Mouse (Mus musculus) forebrain, embryonic 12.5 days (tissue): ENCODE data around the gene Megf11. TPM values are rescaled to one million over a fixed set of nuclear protein-coding genes. Genes with fewer than 3 reads are reported as not detected.

Experiments used
- ATAC-seq: fragments of 200-750 bp; cut with Nextera tagmentation; 2 replicates; pipeline ENCODE4 v1.8.0; 2017; ENCODE audit warnings: moderate TSS enrichment; ENCODE audit not compliant: low FRiP score
- H3K27ac ChIP-seq: fragments of 300-500 bp; sonication (generic); 2 replicates; pipeline ENCODE4 v1.5.1; 2016; ENCODE audit warnings: mild to moderate bottlenecking
- H3K27me3 ChIP-seq: fragments of 300-500 bp; sonication (generic); 2 replicates; pipeline ENCODE4 v1.6.1; 2016; ENCODE audit warnings: mild to moderate bottlenecking
- H3K36me3 ChIP-seq: fragments of 300-500 bp; sonication (generic); replicated peaks from 2 replicates; pipeline ENCODE4 v1.6.1; 2016; ENCODE audit warnings: mild to moderate bottlenecking
- H3K4me1 ChIP-seq: fragments of 300-500 bp; sonication (generic); 2 replicates; pipeline ENCODE4 v1.6.1; 2016
- H3K4me2 ChIP-seq: fragments of 300-500 bp; sonication (generic); 2 replicates; pipeline ENCODE4 v1.6.1; 2016; ENCODE audit warnings: mild to moderate bottlenecking, moderate library complexity
- H3K4me3 ChIP-seq: fragments of 300-500 bp; sonication (generic); replicated peaks from 2 replicates; pipeline ENCODE4 v1.5.1; 2016; ENCODE audit warnings: mild to moderate bottlenecking
- H3K9ac ChIP-seq: fragments of 300-500 bp; sonication (generic); 2 replicates; pipeline ENCODE4 v1.6.1; 2016; ENCODE audit warnings: mild to moderate bottlenecking
- H3K9me3 ChIP-seq: fragments of 300-500 bp; sonication (generic); 2 replicates; pipeline ENCODE4 v1.6.1; 2016
- WGBS: fragments of 180-500 bp; shearing (Covaris S2); methylation state at CpG from one replicate; pipeline ENCODE4 v1.1.7; 2016; 5-methylcytosine and 5-hydroxymethylcytosine counted together
- polyA plus RNA-seq: library from polyadenylated mRNA; unstranded; fragments of >200 nt; fragmentation: Nextera tagmentation; extraction: Ambion mirVana; gene quantifications from 2 replicates; pipeline ENCODE4 v1.2.1, GENCODE M21; 2016

The Megf11 gene
- polyA plus RNA-seq, 1 experiment from 2014 or later = 3.8 TPM

DNA sequence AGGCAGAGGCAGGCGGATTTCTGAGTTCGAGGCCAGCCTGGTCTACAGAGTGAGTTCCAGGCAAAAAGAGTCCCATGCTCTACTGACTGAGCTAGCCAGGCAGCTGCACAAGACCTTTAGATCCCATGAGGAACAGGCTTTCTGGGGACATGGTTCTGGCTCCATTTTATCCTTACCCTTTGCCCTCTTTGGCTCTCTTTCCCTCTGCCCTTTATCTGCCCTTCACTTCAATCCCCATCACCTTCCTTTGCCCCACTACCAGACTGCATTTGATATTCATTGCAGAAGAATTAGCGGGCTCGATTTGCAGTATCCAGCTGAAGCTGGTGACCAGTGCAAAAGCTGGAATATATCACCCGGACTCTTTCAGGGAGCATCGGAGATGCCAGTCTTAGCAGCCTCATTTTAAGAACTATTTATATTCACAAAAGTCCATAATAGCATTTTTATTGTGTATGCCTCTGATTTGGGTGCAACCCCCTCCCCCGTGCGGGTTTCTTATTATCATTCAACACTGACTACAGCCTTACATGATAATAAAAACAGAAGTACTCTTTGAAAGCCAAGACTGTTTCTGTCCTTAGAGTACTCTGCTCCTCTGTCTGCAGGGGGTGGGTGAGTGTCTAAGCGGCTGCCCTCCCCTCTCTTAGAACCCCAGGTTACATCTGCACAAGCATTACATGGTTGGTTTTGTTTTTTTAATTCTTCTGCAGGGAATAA lies 24.0 kb upstream of the Megf11 start:
- Histone ChIP-seq H3K27me3 (no peaks in the 10 kb centered on the region), H3K4me1 (peaks cover 9% of the 10 kb centered on the region), H3K9ac (no peak overlapping the region), H3K36me3 (no peaks in the 10 kb centered on the region), H3K9me3 (no peaks in the 10 kb centered on the region), H3K4me2 (no peak overlapping the region), H3K27ac (no peak overlapping the region), H3K4me3 (no peak overlapping the region)
- no peak for ATAC-seq
- WGBS = 86% methylated on average over 9 of the region's 9 CpGs

DNA sequence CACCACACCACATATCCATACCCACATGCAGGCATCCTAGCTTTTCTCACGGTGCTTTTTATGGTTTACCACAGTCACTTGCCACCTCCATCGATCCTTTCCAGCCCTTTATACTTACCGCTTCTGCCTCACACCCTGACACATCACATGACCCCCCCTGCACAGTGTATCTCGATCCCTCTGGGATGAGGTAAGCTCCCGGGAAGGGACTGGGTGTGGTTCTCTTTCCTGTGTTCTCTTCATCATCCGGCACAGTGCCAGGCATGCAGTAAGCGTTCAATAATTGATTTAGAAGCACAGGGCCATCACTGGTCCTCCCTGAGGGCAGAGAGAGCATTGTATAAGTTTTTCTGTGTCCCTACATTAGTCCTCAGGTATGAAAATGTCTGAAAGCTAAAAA lies 15.6 kb upstream of the Megf11 start:
- H3K4me3 ChIP-seq = no peak overlapping the region
- H3K4me1 ChIP-seq = peaks cover 15% of the 10 kb centered on the region
- no peak overlapping the region for H3K4me2 ChIP-seq
- no peak for ATAC-seq
- H3K9me3 ChIP-seq = no peaks in the 10 kb centered on the region
- WGBS = 80% methylated on average over 7 of the region's 7 CpGs
- peaks cover 12% of the 10 kb centered on the region; the same call in 1 of the 2 replicates for H3K27me3 ChIP-seq
- H3K36me3 ChIP-seq = no peaks in the 10 kb centered on the region
- H3K9ac ChIP-seq = no peak overlapping the region
- H3K27ac ChIP-seq = no peak overlapping the region

DNA sequence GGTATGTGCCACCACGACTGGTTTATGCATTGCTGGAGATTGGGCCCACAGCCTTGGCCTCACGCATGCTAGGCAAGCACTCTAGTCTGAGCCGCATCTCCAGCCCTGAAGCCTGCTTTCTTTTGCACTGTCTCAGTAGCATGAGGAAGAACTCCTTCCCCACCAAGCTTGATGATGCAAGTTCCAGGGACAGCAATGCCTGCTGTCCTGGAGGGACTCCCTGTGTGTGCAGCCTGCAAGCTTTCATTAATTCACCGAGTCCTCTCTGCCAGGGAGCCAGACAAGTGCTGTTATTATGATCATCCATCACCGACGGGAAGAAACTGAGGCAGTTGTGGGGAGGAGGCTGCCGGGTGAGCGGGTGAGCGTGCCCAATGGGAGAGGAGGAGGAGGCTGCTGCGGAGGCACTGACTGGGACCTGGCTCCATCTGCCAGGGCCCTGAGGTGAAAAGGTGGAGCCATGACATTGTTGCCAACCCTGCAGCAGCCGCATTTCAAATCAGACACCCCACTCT lies 14.1 kb upstream of the Megf11 start:
- Histone ChIP-seq H3K36me3 (no peaks in the 10 kb centered on the region), H3K4me2 (no peak overlapping the region), H3K27me3 (peaks cover 12% of the 10 kb centered on the region; the same call in 1 of the 2 replicates), H3K4me3 (no peak overlapping the region), H3K9ac (no peak overlapping the region), H3K27ac (no peak overlapping the region), H3K9me3 (no peaks in the 10 kb centered on the region), H3K4me1 (peaks cover 7% of the 10 kb centered on the region)
- WGBS = 54% methylated on average over 11 of the region's 11 CpGs
- no peak for ATAC-seq

DNA sequence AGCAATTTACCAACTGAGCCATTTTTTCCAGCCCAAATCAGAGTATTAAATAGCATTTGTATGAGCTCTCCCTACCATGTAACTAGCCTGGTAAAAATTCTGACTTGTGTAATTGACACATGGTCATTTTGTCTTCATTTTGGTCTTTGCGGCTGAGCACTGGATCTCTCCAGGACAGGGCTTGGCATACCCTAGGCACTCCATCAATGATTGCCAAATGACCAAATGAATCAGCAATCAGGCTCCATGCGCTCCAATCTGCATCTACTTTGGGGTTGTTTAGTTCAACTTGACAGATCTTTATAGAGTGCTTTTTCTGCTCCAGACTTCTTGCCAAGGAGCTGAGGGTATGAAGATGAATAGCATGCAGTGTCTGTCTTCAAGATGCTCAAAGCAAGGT lies 9.0 kb upstream of the Megf11 start:
- H3K4me2 ChIP-seq = no peak overlapping the region
- H3K4me1 ChIP-seq = peaks cover 3% of the 10 kb centered on the region
- no peaks in the 10 kb centered on the region for H3K9me3 ChIP-seq
- no peak overlapping the region for H3K4me3 ChIP-seq
- H3K9ac ChIP-seq = no peak overlapping the region
- peaks cover 9% of the 10 kb centered on the region for H3K27me3 ChIP-seq
- no peaks in the 10 kb centered on the region for H3K36me3 ChIP-seq
- H3K27ac ChIP-seq = no peak overlapping the region
- 93% methylated on average over 2 of the region's 2 CpGs for WGBS
- no peak for ATAC-seq

GRCm38 (mm10) chr9:64383021-64383788 lies 2.2 kb upstream of the Megf11 start:
- Histone ChIP-seq H3K9ac (no peak overlapping the region), H3K36me3 (no peaks in the 10 kb centered on the region), H3K27ac (no peak overlapping the region), H3K4me3 (no peak overlapping the region), H3K4me2 (no peak overlapping the region), H3K27me3 (peaks cover 60% of the 10 kb centered on the region), H3K4me1 (peaks cover 22% of the 10 kb centered on the region), H3K9me3 (no peaks in the 10 kb centered on the region)
- WGBS = 64% methylated on average over 10 of the region's 10 CpGs
- ATAC-seq = no peak

- Histone ChIP-seq H3K36me3 (no peaks in the 10 kb centered on the region), H3K4me2 (peak overlapping the region; percentile 99), H3K4me1 (peaks cover 22% of the 10 kb centered on the region), H3K9ac (peak overlapping the region; percentile 68), H3K4me3 (peak overlapping the region; percentile 61), H3K9me3 (no peaks in the 10 kb centered on the region), H3K27me3 (peaks cover 74% of the 10 kb centered on the region), H3K27ac (no peak overlapping the region)
- under 1% methylated on average over 45 of the region's 45 CpGs for WGBS
- ATAC-seq = no peak
Observed at GRCm38 (mm10) chr9:64386466-64387211, 1.2 kb downstream of the Megf11 start.

- Histone ChIP-seq H3K4me3 (no peak overlapping the region), H3K9ac (no peak overlapping the region), H3K9me3 (no peaks in the 10 kb centered on the region), H3K27me3 (peaks cover 54% of the 10 kb centered on the region), H3K4me1 (peaks cover 22% of the 10 kb centered on the region), H3K4me2 (no peak overlapping the region), H3K36me3 (no peaks in the 10 kb centered on the region), H3K27ac (no peak overlapping the region)
- ATAC-seq = no peak
- 69% methylated on average over 7 of the region's 7 CpGs for WGBS
Observed at GRCm38 (mm10) chr9:64389576-64390292, 4.3 kb downstream of the Megf11 start.

DNA sequence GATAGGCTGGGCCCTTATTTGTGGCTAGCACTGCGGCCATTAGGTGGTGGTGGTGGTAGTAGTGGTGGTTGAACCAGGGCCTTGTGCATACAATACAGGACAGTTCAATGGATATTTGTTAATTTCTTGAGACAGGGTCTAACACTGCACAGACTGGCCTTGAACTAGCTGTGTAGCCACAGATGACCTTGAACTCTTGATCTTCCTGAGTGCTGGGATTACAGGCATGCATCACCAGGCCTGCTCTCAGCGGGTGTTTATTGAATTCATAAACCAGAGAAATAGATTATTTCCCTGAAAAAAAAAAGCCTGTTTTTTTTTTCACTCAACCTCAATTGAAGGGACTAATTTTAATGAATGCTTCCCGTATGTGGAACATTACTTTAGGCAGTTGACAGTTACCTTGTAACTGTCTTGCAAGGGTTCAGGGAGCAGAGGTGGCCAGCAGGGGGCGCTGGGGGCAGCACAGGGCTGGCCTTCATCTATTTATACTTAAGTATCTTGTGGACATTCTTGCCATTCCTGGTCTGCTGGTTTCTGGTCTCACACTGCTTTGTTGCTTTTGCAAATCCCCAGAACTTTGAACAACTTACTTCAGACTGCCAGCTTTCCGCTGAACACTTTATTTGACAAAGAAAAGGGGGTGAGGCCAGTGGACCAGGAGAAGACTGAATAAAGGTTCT lies 8.6 kb downstream of the Megf11 start:
- Histone ChIP-seq H3K27me3 (peaks cover 19% of the 10 kb centered on the region), H3K4me1 (no peaks in the 10 kb centered on the region; the same call in 1 of the 2 replicates), H3K36me3 (no peaks in the 10 kb centered on the region), H3K4me3 (no peak overlapping the region), H3K4me2 (no peak overlapping the region), H3K27ac (no peak overlapping the region), H3K9ac (no peak overlapping the region), H3K9me3 (no peaks in the 10 kb centered on the region)
- no peak for ATAC-seq
- WGBS = 43% methylated on average over 5 of the region's 5 CpGs

- Histone ChIP-seq H3K4me2 (no peak overlapping the region), H3K9me3 (no peaks in the 10 kb centered on the region), H3K36me3 (no peaks in the 10 kb centered on the region), H3K27ac (no peak overlapping the region), H3K4me1 (peaks cover 5% of the 10 kb centered on the region), H3K27me3 (peaks cover 13% of the 10 kb centered on the region), H3K9ac (no peak overlapping the region), H3K4me3 (no peak overlapping the region)
- ATAC-seq = no peak
- 65% methylated on average over 7 of the region's 7 CpGs for WGBS
Observed at GRCm38 (mm10) chr9:64395238-64395920, 10.0 kb downstream of the Megf11 start.

- H3K4me1 ChIP-seq = peaks cover 6% of the 10 kb centered on the region
- H3K4me2 ChIP-seq = no peak overlapping the region
- H3K27me3 ChIP-seq = peaks cover 13% of the 10 kb centered on the region
- ATAC-seq = no peak
- no peak overlapping the region for H3K9ac ChIP-seq
- H3K27ac ChIP-seq = no peak overlapping the region
- H3K4me3 ChIP-seq = no peak overlapping the region
- no peaks in the 10 kb centered on the region for H3K9me3 ChIP-seq
- H3K36me3 ChIP-seq = no peaks in the 10 kb centered on the region
- 5% methylated on average over 1 of the region's 1 CpGs for WGBS
Observed at GRCm38 (mm10) chr9:64397108-64397507, 11.7 kb downstream of the Megf11 start.

DNA sequence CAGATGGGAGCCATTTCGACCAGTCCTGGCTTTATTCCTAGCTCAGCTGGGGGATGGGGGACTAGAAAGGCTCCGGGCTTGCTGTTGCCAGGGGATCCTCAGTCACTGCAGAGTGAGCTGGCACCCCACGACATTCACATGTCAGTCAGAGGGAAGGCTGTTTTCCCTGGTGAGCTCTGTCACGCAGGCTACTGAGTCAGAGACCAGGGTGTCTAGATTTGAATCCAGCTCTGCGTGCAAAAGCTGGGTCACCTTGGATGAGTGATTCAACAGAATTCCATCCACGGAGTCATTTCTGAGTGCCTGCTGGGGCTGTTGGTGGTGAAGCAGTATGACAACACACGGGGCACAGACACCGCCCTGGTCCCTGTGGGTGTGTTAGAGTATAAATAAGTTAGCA lies 13.7 kb downstream of the Megf11 start:
- H3K27me3 ChIP-seq = peaks cover 9% of the 10 kb centered on the region
- no peak overlapping the region for H3K4me3 ChIP-seq
- ATAC-seq = no peak
- H3K9ac ChIP-seq = no peak overlapping the region
- H3K36me3 ChIP-seq = no peaks in the 10 kb centered on the region
- no peaks in the 10 kb centered on the region for H3K9me3 ChIP-seq
- H3K4me1 ChIP-seq = peaks cover 6% of the 10 kb centered on the region
- no peak overlapping the region for H3K27ac ChIP-seq
- H3K4me2 ChIP-seq = no peak overlapping the region
- 76% methylated on average over 8 of the region's 8 CpGs for WGBS
